Mouse (Mus musculus) adrenal gland, adult 2 months (tissue): ENCODE data around the gene Ncam1. TPM values are rescaled to one million over a fixed set of nuclear protein-coding genes. Genes with fewer than 3 reads are reported as not detected.

ENCODE experiments used
- DNase-seq: peaks from one replicate; pipeline ENCODE4 v3.0.0; 2021
- polyA plus RNA-seq: library from polyadenylated mRNA; depleted of rRNA; stranded (reverse); fragments of >200 nt; gene quantifications from 2 replicates; pipeline ENCODE4 v1.2.3, GENCODE M21; 2012
- total RNA-seq, 2 experiments: library from RNA; stranded (reverse); gene quantifications; 2 replicates each; pipeline ENCODE4 v1.2.3; 2021

Gene Ncam1
- total and polyA plus RNA-seq, 3 experiments, result 3.0 to 50.3 (median 44.0) TPM

- DNase-seq, result no peak
Measured at GRCm38 (mm10) chr9:49675696-49676465, 122.8 kb downstream of the Ncam1 start.

- no peak for DNase-seq
Measured at GRCm38 (mm10) chr9:49672646-49673199, 126.0 kb downstream of the Ncam1 start.

GRCm38 (mm10) chr9:49667066-49667465 is 131.7 kb downstream of the Ncam1 start:
- DNase-seq, result no peak

GRCm38 (mm10) chr9:49665361-49665760 is 133.4 kb downstream of the Ncam1 start:
- DNase-seq, result no peak

- no peak for DNase-seq
Measured at GRCm38 (mm10) chr9:49663927-49664320, 134.8 kb downstream of the Ncam1 start.

- peak; percentile 28 for DNase-seq
Measured at GRCm38 (mm10) chr9:49662958-49663926, 135.5 kb downstream of the Ncam1 start.

- DNase-seq, result no peak
Measured at GRCm38 (mm10) chr9:49661480-49661879, 137.2 kb downstream of the Ncam1 start.

GRCm38 (mm10) chr9:49658381-49658856 is 140.3 kb downstream of the Ncam1 start:
- DNase-seq, result no peak

GRCm38 (mm10) chr9:49654470-49654869 is 144.3 kb downstream of the Ncam1 start:
- no peak for DNase-seq

GRCm38 (mm10) chr9:49653478-49654245 is 145.1 kb downstream of the Ncam1 start:
- no peak for DNase-seq

GRCm38 (mm10) chr9:49644296-49644695 is 154.4 kb downstream of the Ncam1 start:
- DNase-seq, result no peak

GRCm38 (mm10) chr9:49640764-49641163 is 158.0 kb downstream of the Ncam1 start:
- DNase-seq, result no peak

- DNase-seq, result no peak
Measured at GRCm38 (mm10) chr9:49640142-49640541, 158.6 kb downstream of the Ncam1 start.

- no peak for DNase-seq
Measured at GRCm38 (mm10) chr9:49637955-49638354, 160.8 kb downstream of the Ncam1 start.

GRCm38 (mm10) chr9:49635668-49636326 is 162.9 kb downstream of the Ncam1 start:
- no peak for DNase-seq

- no peak for DNase-seq
Measured at GRCm38 (mm10) chr9:49632591-49632990, 166.1 kb downstream of the Ncam1 start.

- no peak for DNase-seq
Measured at GRCm38 (mm10) chr9:49630336-49630735, 168.4 kb downstream of the Ncam1 start.

- no peak for DNase-seq
Measured at GRCm38 (mm10) chr9:49624910-49625309, 173.8 kb downstream of the Ncam1 start.

- no peak for DNase-seq
Measured at GRCm38 (mm10) chr9:49623934-49624505, 174.7 kb downstream of the Ncam1 start.

GRCm38 (mm10) chr9:49622928-49623676 is 175.6 kb downstream of the Ncam1 start:
- DNase-seq, result no peak
